Mouse (Mus musculus) kidney, adult 2 months (tissue): ENCODE results near the gene Ccser2. TPM values are rescaled to one million over a fixed set of nuclear protein-coding genes. Genes with fewer than 3 reads are reported as not detected.
A peak's percentile ranks its signal among the peaks of the same experiment; 100 is the strongest.

Source experiments
- DNase-seq: peaks from one replicate; pipeline ENCODE4 v3.0.0; 2021
- H3K27ac ChIP-seq: fragments of 200-500 bp; 2 replicates; pipeline ENCODE4 v1.5.1; 2012; ENCODE audit warnings: low read depth, low read length, control low read depth, inconsistent platforms; ENCODE audit not compliant: insufficient read depth
- H3K27me3 ChIP-seq: fragments of 200-500 bp; replicated peaks from 2 replicates; pipeline ENCODE4 v1.6.1; 2012; ENCODE audit warnings: mild to moderate bottlenecking, moderate library complexity, low read length, inconsistent platforms; ENCODE audit not compliant: control insufficient read depth, insufficient read depth
- H3K36me3 ChIP-seq: fragments of 200-500 bp; 2 replicates; pipeline ENCODE4 v1.6.1; 2012; ENCODE audit warnings: mild to moderate bottlenecking, moderate library complexity, low read length, inconsistent platforms; ENCODE audit not compliant: control insufficient read depth, insufficient read depth
- H3K4me1 ChIP-seq: fragments of 200-500 bp; 2 replicates; pipeline ENCODE4 v1.6.1; 2011; ENCODE audit warnings: low read length; ENCODE audit not compliant: control insufficient read depth, insufficient read depth
- H3K4me3 ChIP-seq: fragments of 200-500 bp; 2 replicates; pipeline ENCODE4 v1.5.1; 2011; ENCODE audit warnings: mild to moderate bottlenecking, low read depth, low read length, control low read depth; ENCODE audit not compliant: insufficient read depth
- CTCF ChIP-seq: fragments of 200-500 bp; conservative IDR thresholded peaks from 2 replicates; pipeline ENCODE4 v1.5.1; 2011; ENCODE audit warnings: low read depth, mild to moderate bottlenecking, control low read depth, low read length, moderate library complexity, mixed read lengths; ENCODE audit not compliant: insufficient read depth, insufficient read length
- POLR2A ChIP-seq: fragments of 200-500 bp; IDR thresholded peaks from one replicate; pipeline ENCODE4 v1.6.1; 2011; ENCODE audit warnings: low read depth, low read length, control low read depth
- WGBS: fragments of 180-500 bp; shearing (Covaris S2); methylation state at CpG from one replicate; pipeline ENCODE4 v1.1.7; 2018; 5-methylcytosine and 5-hydroxymethylcytosine counted together
- polyA plus RNA-seq: library from polyadenylated mRNA; depleted of rRNA; stranded (reverse); fragments of >200 nt; gene quantifications from 2 replicates; pipeline ENCODE4 v1.2.3, GENCODE M21; 2012; rRNA removed

Ccser2 gene
- polyA plus RNA-seq, 1 experiment = 75.0 TPM

GRCm38 (mm10) chr14:36868769-36869362, 99.7 kb downstream of the Ccser2 start:
- WGBS = 62% methylated on average over 14 of the region's 14 CpGs
- no peak overlapping the region for H3K4me3 ChIP-seq
- TF ChIP-seq POLR2A = no peak
- TF ChIP-seq CTCF = no peak
- no peak for DNase-seq
- H3K27ac ChIP-seq = no peak overlapping the region
- no peaks in the 10 kb centered on the region for H3K27me3 ChIP-seq
- H3K36me3 ChIP-seq = no peaks in the 10 kb centered on the region
- H3K4me1 ChIP-seq = no peaks in the 10 kb centered on the region

GRCm38 (mm10) chr14:36866966-36867700, 101.4 kb downstream of the Ccser2 start:
- TF ChIP-seq POLR2A (no peak), CTCF (peak; percentile 35)
- Histone ChIP-seq H3K27ac (no peak overlapping the region), H3K36me3 (no peaks in the 10 kb centered on the region), H3K4me1 (no peaks in the 10 kb centered on the region), H3K4me3 (no peak overlapping the region), H3K27me3 (no peaks in the 10 kb centered on the region)
- 13% methylated on average over 6 of the region's 6 CpGs for WGBS
- DNase-seq = peak; percentile 73

GRCm38 (mm10) chr14:36863877-36864489, 104.6 kb downstream of the Ccser2 start:
- 16% methylated on average over 15 of the region's 15 CpGs for WGBS
- peak; percentile 89 for DNase-seq
- no peaks in the 10 kb centered on the region for H3K36me3 ChIP-seq
- TF ChIP-seq POLR2A (no peak), CTCF (peak; percentile 91)
- no peaks in the 10 kb centered on the region for H3K4me1 ChIP-seq
- no peaks in the 10 kb centered on the region for H3K27me3 ChIP-seq
- peak overlapping the region; percentile 35; the same call in 1 of the 2 replicates for H3K4me3 ChIP-seq
- H3K27ac ChIP-seq = no peak overlapping the region

GRCm38 (mm10) chr14:36862387-36862786, 106.2 kb downstream of the Ccser2 start:
- peak; percentile 44 for DNase-seq

GRCm38 (mm10) chr14:36858932-36859331, 109.6 kb downstream of the Ccser2 start:
- no peaks in the 10 kb centered on the region for H3K27me3 ChIP-seq
- no peaks in the 10 kb centered on the region for H3K4me1 ChIP-seq
- peak; percentile 44 for DNase-seq
- H3K4me3 ChIP-seq = no peak overlapping the region
- TF ChIP-seq POLR2A (no peak), CTCF (no peak)
- no peak overlapping the region for H3K27ac ChIP-seq
- no peaks in the 10 kb centered on the region for H3K36me3 ChIP-seq
- WGBS = 47% methylated on average over 4 of the region's 4 CpGs

More at GRCm38 (mm10) chr14:36862387-36862786, 106.2 kb downstream of the Ccser2 start:
- H3K36me3 ChIP-seq = no peaks in the 10 kb centered on the region
- 22% methylated on average over 7 of the region's 7 CpGs for WGBS
- H3K27ac ChIP-seq = no peak overlapping the region
- H3K4me1 ChIP-seq = no peaks in the 10 kb centered on the region
- TF ChIP-seq POLR2A = no peak
- TF ChIP-seq CTCF = peak; percentile 64
- no peaks in the 10 kb centered on the region for H3K27me3 ChIP-seq
- no peak overlapping the region for H3K4me3 ChIP-seq

GRCm38 (mm10) chr14:36852972-36853371, 115.6 kb downstream of the Ccser2 start:
- 55% methylated on average over 4 of the region's 4 CpGs for WGBS

GRCm38 (mm10) chr14:36848860-36849259, 119.7 kb downstream of the Ccser2 start:
- 10% methylated on average over 1 of the region's 1 CpGs for WGBS
- TF ChIP-seq POLR2A = no peak
- Histone ChIP-seq H3K27ac (no peak overlapping the region), H3K36me3 (no peaks in the 10 kb centered on the region), H3K27me3 (no peaks in the 10 kb centered on the region), H3K4me3 (no peak overlapping the region), H3K4me1 (no peaks in the 10 kb centered on the region)
- DNase-seq = no peak

More at GRCm38 (mm10) chr14:36852972-36853371, 115.6 kb downstream of the Ccser2 start:
- H3K27ac ChIP-seq = no peak overlapping the region
- H3K36me3 ChIP-seq = no peaks in the 10 kb centered on the region
- H3K4me1 ChIP-seq = no peaks in the 10 kb centered on the region
- DNase-seq = no peak
- no peaks in the 10 kb centered on the region for H3K27me3 ChIP-seq
- TF ChIP-seq POLR2A (no peak), CTCF (no peak)
- no peak overlapping the region for H3K4me3 ChIP-seq

Other genes with a start within 250 kb of the Ccser2 start
- not detected in 2 replicates for gene Rgr, start 80.2 kb upstream of the Ccser2 start, polyA plus RNA-seq
- gene Lrit1, start 86.1 kb upstream of the Ccser2 start, polyA plus RNA-seq = 0.04 and 0.08 TPM in 2 replicates
- 0.03 TPM in 2 replicates for gene Lrit2, start 99.2 kb upstream of the Ccser2 start, polyA plus RNA-seq
- 0.14 TPM in 1 of 2 replicates, not detected in the other for gene Cdhr1, start 129.6 kb upstream of the Ccser2 start, polyA plus RNA-seq
- gene 2610528A11Rik, start 145.2 kb upstream of the Ccser2 start, polyA plus RNA-seq = 0.38 and 0.72 TPM in 2 replicates
- 322 and 327 TPM in 2 replicates for gene Ghitm, start 166.5 kb upstream of the Ccser2 start, polyA plus RNA-seq